Mouse (Mus musculus) lung, embryonic 14.5 days (tissue): ENCODE measurements at regions not wholly inside any gene's neighbourhood (a gene's known extent, or its start where the extent isn't known, plus 50 kb on each side); places are given as distances from the start of the nearest gene placed in this dataset.

Source experiments
- ATAC-seq: fragments of 200-750 bp; cut with Nextera tagmentation; 2 replicates; pipeline ENCODE4 v1.8.0; 2017; ENCODE audit warnings: mild to moderate bottlenecking, moderate TSS enrichment, moderate library complexity; ENCODE audit not compliant: insufficient read depth
- DNase-seq: peaks from one replicate; pipeline ENCODE4 v3.0.0-alpha.2; 2015
- H3K27ac ChIP-seq: fragments of 300-500 bp; sonication (generic); 2 replicates; pipeline ENCODE4 v1.5.1; 2014; ENCODE audit warnings: low read depth, mild to moderate bottlenecking, moderate library complexity
- H3K27me3 ChIP-seq: fragments of 300-500 bp; sonication (generic); 2 replicates; pipeline ENCODE4 v1.6.1; 2014; ENCODE audit warnings: low read length, control low read depth; ENCODE audit not compliant: insufficient read depth
- H3K36me3 ChIP-seq: fragments of 300-500 bp; sonication (generic); 2 replicates; pipeline ENCODE4 v1.6.1; 2014; ENCODE audit warnings: control low read depth; ENCODE audit not compliant: insufficient read depth
- H3K4me1 ChIP-seq: fragments of 300-500 bp; sonication (generic); 2 replicates; pipeline ENCODE4 v1.6.1; 2014; ENCODE audit warnings: antibody characterized with exemption, control low read depth; ENCODE audit not compliant: insufficient read depth
- H3K4me2 ChIP-seq: fragments of 300-500 bp; sonication (generic); 2 replicates; pipeline ENCODE4 v1.6.1; 2014; ENCODE audit warnings: mild to moderate bottlenecking
- H3K4me3 ChIP-seq: fragments of 300-500 bp; sonication (generic); 2 replicates; pipeline ENCODE4 v1.5.1; 2014; ENCODE audit warnings: low read depth, low read length
- H3K9ac ChIP-seq: fragments of 300-500 bp; sonication (generic); 2 replicates; pipeline ENCODE4 v1.6.1; 2014
- H3K9me3 ChIP-seq: fragments of 300-500 bp; sonication (generic); 2 replicates; pipeline ENCODE4 v1.6.1; 2016; ENCODE audit warnings: low read depth, low read length, control low read depth
- CTCF ChIP-seq: IDR thresholded peaks from 2 replicates; pipeline ENCODE4 v1.5.1; 2016; ENCODE audit warnings: antibody characterized with exemption, low read depth
- WGBS: fragments of 180-500 bp; shearing (Covaris S2); extraction: QIAGEN DNeasy Blood & Tissue Kit; methylation state at CpG from one replicate; pipeline ENCODE4 v1.1.7; 2014; 5-methylcytosine and 5-hydroxymethylcytosine counted together

DNA sequence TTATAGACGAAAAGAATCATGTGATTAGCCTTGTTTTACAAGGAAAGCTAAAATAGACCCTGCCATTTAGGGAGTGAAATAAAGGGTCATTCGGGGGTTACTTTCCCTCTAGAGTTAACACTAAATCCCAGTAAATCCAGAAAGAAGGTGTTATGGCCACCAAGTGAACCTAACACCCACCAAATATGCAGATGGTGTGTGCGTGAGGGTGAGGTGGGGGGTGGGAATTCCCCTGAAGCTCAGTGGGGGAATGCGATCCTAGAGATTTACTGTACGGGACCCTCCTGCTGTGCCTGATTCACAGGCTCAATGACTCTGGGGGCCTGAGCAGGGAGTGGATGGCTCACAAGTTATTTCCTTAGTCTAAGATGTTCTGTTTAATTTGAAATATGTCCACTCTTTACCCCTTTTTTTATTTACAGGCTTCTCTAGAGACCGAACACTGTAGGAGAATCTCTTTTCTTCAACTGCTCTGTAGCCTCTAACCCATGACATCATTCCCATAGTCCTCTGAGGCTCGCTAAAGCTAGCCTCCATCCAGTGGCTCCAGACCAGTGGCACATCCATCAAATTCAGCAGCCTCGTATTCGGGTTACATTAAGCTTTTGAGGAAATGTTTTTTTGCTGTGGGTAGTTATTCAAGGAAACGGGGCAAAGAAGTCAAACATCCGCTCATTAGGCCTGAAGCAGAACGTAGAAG, 265.0 kb downstream of the C1d start:
- no peak for TF ChIP-seq CTCF
- 62% methylated on average over 12 of the region's 12 CpGs for WGBS
- H3K4me3 ChIP-seq = no peak overlapping the region
- H3K4me2 ChIP-seq = no peak overlapping the region
- no peaks in the 10 kb centered on the region for H3K36me3 ChIP-seq
- no peak overlapping the region for H3K27ac ChIP-seq
- ATAC-seq = peak; percentile 14; the same call in 1 of the 2 replicates
- no peaks in the 10 kb centered on the region for H3K4me1 ChIP-seq
- H3K27me3 ChIP-seq = no peaks in the 10 kb centered on the region
- H3K9me3 ChIP-seq = no peaks in the 10 kb centered on the region
- no peak overlapping the region for H3K9ac ChIP-seq
- peak; percentile 32 for DNase-seq

DNA sequence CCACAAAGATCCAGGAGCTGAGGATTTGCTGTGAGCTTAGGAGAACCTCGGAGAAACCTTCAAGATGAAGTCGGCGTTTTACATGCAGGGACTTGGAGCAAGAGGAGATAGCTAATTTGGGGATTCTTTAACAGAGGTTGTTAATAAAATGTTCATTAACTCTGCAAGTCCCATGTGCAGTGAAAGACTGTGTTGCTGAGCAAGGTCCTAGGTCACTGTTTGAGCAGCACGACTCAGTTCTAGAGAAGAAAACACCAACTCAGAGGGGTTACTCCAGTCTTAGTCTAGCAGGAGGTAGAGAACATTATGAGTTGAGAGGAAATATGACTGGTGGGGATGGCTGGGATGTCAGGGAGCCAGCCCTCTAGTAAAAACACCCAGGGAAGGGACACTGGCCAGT, 265.9 kb downstream of the C1d start:
- H3K36me3 ChIP-seq = no peaks in the 10 kb centered on the region
- H3K27ac ChIP-seq = no peak overlapping the region
- whole genome bisulfite sequencing = 84% methylated on average over 4 of the region's 4 CpGs
- H3K9me3 ChIP-seq = no peaks in the 10 kb centered on the region
- DNase-seq (no peak), ATAC-seq (no peak)
- no peak overlapping the region for H3K4me2 ChIP-seq
- H3K4me3 ChIP-seq = no peak overlapping the region
- H3K9ac ChIP-seq = no peak overlapping the region
- H3K27me3 ChIP-seq = no peaks in the 10 kb centered on the region
- no peak for TF ChIP-seq CTCF
- no peaks in the 10 kb centered on the region for H3K4me1 ChIP-seq

DNA sequence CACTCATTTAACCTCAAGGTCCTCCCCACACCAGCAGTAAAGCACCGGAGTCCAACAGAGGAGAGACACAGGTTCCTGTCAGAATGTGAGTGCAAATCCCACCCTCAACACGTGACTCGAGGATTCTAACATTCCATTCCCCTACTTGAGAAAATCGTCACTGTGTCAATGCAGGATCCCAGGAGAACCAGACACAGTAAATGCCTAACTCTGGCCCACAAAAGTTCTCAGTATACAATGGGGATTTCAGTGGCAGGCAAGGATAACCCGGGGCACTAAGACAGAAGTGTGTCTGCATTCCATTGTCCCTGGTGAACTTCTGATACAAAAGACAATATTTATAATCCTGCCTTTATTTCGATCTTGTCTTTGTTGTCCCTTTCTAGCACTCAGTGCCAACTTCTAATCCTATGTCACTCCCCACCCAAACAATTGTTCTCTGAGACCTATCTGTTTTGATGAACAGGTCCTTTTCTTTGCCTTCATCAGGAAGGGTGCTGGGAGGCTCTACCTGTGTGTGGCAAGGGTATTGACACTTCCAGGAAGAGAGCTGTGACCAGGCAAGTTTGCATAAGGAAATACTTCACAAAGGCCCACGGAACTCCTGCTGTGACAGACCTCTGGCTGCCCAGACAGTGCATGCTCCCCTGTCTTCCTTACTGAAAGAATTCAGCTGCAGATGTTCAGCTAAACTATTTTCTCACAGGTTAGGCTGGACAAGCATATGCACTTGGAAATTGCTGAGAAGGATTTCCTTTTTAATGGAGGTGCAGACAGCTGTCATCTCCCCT, 267.8 kb downstream of the C1d start:
- DNase-seq (no peak), ATAC-seq (no peak)
- Histone ChIP-seq H3K36me3 (no peaks in the 10 kb centered on the region), H3K27me3 (no peaks in the 10 kb centered on the region), H3K4me2 (no peak overlapping the region), H3K27ac (no peak overlapping the region), H3K4me1 (no peaks in the 10 kb centered on the region), H3K9ac (no peak overlapping the region), H3K4me3 (no peak overlapping the region), H3K9me3 (no peaks in the 10 kb centered on the region)
- 41% methylated on average over 7 of the region's 7 CpGs for WGBS
- no peak for TF ChIP-seq CTCF

DNA sequence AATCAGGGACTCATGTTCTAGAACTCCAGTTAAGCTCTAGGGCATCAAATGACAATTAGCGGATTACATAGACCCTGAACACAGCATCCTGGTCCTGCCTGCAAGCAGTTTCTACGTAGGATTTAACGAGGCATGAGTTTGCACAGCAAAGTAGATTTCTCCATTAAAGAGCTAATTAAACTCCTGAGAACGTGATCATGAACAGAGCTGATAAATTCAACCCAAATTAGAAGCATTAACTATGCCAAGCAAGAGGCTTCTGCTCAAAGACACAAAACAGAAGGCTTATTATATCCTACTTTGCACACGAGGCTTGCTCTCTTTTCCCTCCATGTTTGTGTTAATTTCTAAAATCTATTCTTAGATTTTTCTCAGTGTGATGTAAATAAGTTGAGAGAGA, 269.1 kb downstream of the C1d start:
- H3K4me1 ChIP-seq = no peaks in the 10 kb centered on the region
- no peaks in the 10 kb centered on the region for H3K36me3 ChIP-seq
- no peaks in the 10 kb centered on the region for H3K9me3 ChIP-seq
- H3K4me3 ChIP-seq = no peak overlapping the region
- ATAC-seq = no peak
- no peak for TF ChIP-seq CTCF
- no peak overlapping the region for H3K9ac ChIP-seq
- DNase-seq = no peak
- H3K27me3 ChIP-seq = no peaks in the 10 kb centered on the region
- WGBS = 76% methylated on average over 5 of the region's 5 CpGs
- no peak overlapping the region for H3K27ac ChIP-seq
- H3K4me2 ChIP-seq = no peak overlapping the region

DNA sequence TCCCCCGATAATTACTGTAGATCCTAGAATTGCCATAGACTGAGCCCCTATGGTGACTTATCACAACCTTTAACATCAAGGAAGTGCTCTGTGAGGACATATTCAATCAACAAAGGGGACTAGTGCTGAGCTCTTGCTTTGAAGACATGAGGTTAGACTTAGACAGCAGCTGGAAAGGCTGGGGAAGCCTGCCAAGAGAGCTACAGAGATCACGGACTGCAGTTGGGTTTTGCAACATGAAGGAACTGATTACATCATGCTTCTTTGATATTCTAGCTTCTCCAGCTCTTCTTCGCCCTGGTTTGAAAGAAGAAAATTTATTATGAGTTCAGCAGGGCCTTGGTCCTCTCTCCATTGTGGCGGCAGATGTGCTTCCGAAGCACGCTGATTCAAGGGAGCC, 271.2 kb downstream of the C1d start:
- no peak overlapping the region for H3K4me3 ChIP-seq
- no peak overlapping the region for H3K9ac ChIP-seq
- H3K9me3 ChIP-seq = no peaks in the 10 kb centered on the region
- TF ChIP-seq CTCF = no peak
- H3K4me2 ChIP-seq = no peak overlapping the region
- no peaks in the 10 kb centered on the region for H3K27me3 ChIP-seq
- WGBS = 55% methylated on average over 6 of the region's 6 CpGs
- ATAC-seq = peak; percentile 88
- H3K27ac ChIP-seq = peak overlapping the region; percentile 46; the same call in 1 of the 2 replicates
- no peaks in the 10 kb centered on the region for H3K36me3 ChIP-seq
- DNase-seq = peak; percentile 87
- no peaks in the 10 kb centered on the region for H3K4me1 ChIP-seq

DNA sequence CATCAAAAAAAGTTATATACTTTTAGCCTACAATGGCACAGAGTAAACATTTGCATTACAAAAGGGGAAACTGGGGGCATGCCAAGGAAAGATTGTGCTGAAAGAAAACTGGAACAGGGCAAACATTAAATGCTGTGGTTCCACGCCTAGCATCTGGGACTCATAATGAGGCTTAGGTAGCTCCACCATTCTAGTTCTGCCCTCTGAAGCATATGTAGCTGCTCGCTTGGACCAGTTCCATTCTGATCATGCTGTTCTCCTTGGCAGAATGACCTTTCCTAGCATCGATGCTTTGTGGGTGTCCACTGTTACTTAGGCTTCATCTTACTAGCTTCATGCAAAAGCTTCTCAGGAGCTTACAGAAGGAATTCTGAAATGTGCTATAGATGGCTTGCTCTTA, 276.3 kb downstream of the C1d start:
- DNase-seq (peak; percentile 31), ATAC-seq (no peak)
- WGBS = 67% methylated on average over 3 of the region's 3 CpGs
- TF ChIP-seq CTCF = no peak
- no peaks in the 10 kb centered on the region for H3K9me3 ChIP-seq
- no peaks in the 10 kb centered on the region for H3K4me1 ChIP-seq
- no peak overlapping the region for H3K4me3 ChIP-seq
- no peak overlapping the region for H3K4me2 ChIP-seq
- H3K27me3 ChIP-seq = no peaks in the 10 kb centered on the region
- no peak overlapping the region for H3K9ac ChIP-seq
- no peaks in the 10 kb centered on the region for H3K36me3 ChIP-seq
- 0 out of 2 replicates have a peak overlapping the region, but pooled peaks have one; percentile 8 for H3K27ac ChIP-seq

DNA sequence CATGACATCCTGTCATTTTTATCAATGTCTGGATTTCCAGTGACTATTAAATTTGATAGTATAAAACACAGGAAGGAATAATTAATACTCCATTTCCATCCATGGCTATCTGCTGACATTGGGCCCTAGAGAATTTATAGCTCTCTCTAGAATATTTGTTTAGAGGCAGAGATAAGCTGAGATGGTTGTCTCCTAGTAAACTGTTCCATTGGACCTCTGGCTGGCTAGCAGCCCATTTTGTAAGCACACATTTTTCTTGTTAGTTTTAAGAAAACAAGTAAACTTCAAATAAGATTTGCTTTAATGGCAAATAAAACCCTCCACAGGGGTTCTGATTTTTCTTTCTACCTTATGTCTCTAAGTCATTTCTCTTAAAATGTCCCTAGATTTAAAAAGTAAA, 288.9 kb downstream of the C1d start:
- H3K4me3 ChIP-seq = no peak overlapping the region
- H3K9ac ChIP-seq = no peak overlapping the region
- no peak for TF ChIP-seq CTCF
- H3K27me3 ChIP-seq = no peaks in the 10 kb centered on the region
- DNase-seq (peak; percentile 28), ATAC-seq (no peak)
- H3K27ac ChIP-seq = no peak overlapping the region
- no peaks in the 10 kb centered on the region for H3K9me3 ChIP-seq
- H3K4me1 ChIP-seq = no peaks in the 10 kb centered on the region
- no peak overlapping the region for H3K4me2 ChIP-seq
- H3K36me3 ChIP-seq = no peaks in the 10 kb centered on the region
